Mouse (Mus musculus): ENCODE measurements around the gene Htr1f. TPM values are rescaled to one million over a fixed set of nuclear protein-coding genes. Genes with fewer than 3 reads are reported as not detected.

The Htr1f gene
- polyA plus RNA-seq, 1 experiment, result not detected

- 74% methylated on average over 1 of the region's 1 CpGs for WGBS
- no peak overlapping the region for H3K27ac ChIP-seq (ENCODE audit: insufficient read depth, low read length)
- TF ChIP-seq CTCF (IDR thresholded peaks at IDR 0.05; ENCODE audit: extremely low read depth, insufficient read depth, insufficient read length, insufficient replicate concordance) (no peak), POLR2A (IDR thresholded peaks at IDR 0.05; ENCODE audit: low read depth, low read length) (no peak)
- no peaks in the 10 kb centered on the region for H3K27me3 ChIP-seq (ENCODE audit: control insufficient read depth, insufficient read depth, low read length)
- H3K4me3 ChIP-seq (ENCODE audit: extremely low read depth, insufficient read depth, insufficient read length), result no peak overlapping the region
- H3K4me1 ChIP-seq (ENCODE audit: control insufficient read depth, insufficient read depth, insufficient read length), result no peaks in the 10 kb centered on the region
- DNase-seq (ENCODE audit: low read depth in 1 of 2, low spot score in 2 of 2), result no peak
- no peaks in the 10 kb centered on the region for H3K36me3 ChIP-seq (ENCODE audit: control insufficient read depth, insufficient read depth, low read length)
Measured at GRCm38 (mm10) chr16:65017566-65017965, 88.1 kb downstream of the Htr1f start.

- no peak for DNase-seq (ENCODE audit: low read depth in 1 of 2, low spot score in 2 of 2)
- no peaks in the 10 kb centered on the region for H3K27me3 ChIP-seq (ENCODE audit: control insufficient read depth, insufficient read depth, low read length)
- no peaks in the 10 kb centered on the region for H3K4me1 ChIP-seq (ENCODE audit: control insufficient read depth, insufficient read depth, insufficient read length)
- no peak overlapping the region for H3K4me3 ChIP-seq (ENCODE audit: extremely low read depth, insufficient read depth, insufficient read length)
- no peak overlapping the region for H3K27ac ChIP-seq (ENCODE audit: insufficient read depth, low read length)
- 81% methylated on average over 4 of the region's 4 CpGs for WGBS
- H3K36me3 ChIP-seq (ENCODE audit: control insufficient read depth, insufficient read depth, low read length), result no peaks in the 10 kb centered on the region
- TF ChIP-seq POLR2A (IDR thresholded peaks at IDR 0.05; ENCODE audit: low read depth, low read length) (no peak), CTCF (IDR thresholded peaks at IDR 0.05; ENCODE audit: extremely low read depth, insufficient read depth, insufficient read length, insufficient replicate concordance) (no peak)
Measured at GRCm38 (mm10) chr16:65015241-65015640, 90.4 kb downstream of the Htr1f start.

- Histone ChIP-seq H3K27me3 (ENCODE audit: control insufficient read depth, insufficient read depth, low read length) (no peaks in the 10 kb centered on the region), H3K4me1 (ENCODE audit: control insufficient read depth, insufficient read depth, insufficient read length) (no peaks in the 10 kb centered on the region), H3K36me3 (ENCODE audit: control insufficient read depth, insufficient read depth, low read length) (no peaks in the 10 kb centered on the region), H3K27ac (ENCODE audit: insufficient read depth, low read length) (no peak overlapping the region), H3K4me3 (ENCODE audit: extremely low read depth, insufficient read depth, insufficient read length) (no peak overlapping the region)
- no peak for TF ChIP-seq CTCF (IDR thresholded peaks at IDR 0.05; ENCODE audit: extremely low read depth, insufficient read depth, insufficient read length, insufficient replicate concordance)
- TF ChIP-seq POLR2A (IDR thresholded peaks at IDR 0.05; ENCODE audit: low read depth, low read length), result no peak
- 83% methylated on average over 6 of the region's 6 CpGs for WGBS
- no peak for DNase-seq (ENCODE audit: low read depth in 1 of 2, low spot score in 2 of 2)
Measured at GRCm38 (mm10) chr16:65001993-65002821, 103.4 kb downstream of the Htr1f start.

GRCm38 (mm10) chr16:64989279-64989800 lies 116.3 kb downstream of the Htr1f start:
- 87% methylated on average over 3 of the region's 3 CpGs for WGBS
- TF ChIP-seq POLR2A (IDR thresholded peaks at IDR 0.05; ENCODE audit: low read depth, low read length) (no peak), CTCF (IDR thresholded peaks at IDR 0.05; ENCODE audit: extremely low read depth, insufficient read depth, insufficient read length, insufficient replicate concordance) (no peak)

GRCm38 (mm10) chr16:64987564-64987963 lies 118.1 kb downstream of the Htr1f start:
- H3K4me1 ChIP-seq (ENCODE audit: control insufficient read depth, insufficient read depth, insufficient read length), result no peaks in the 10 kb centered on the region
- H3K4me3 ChIP-seq (ENCODE audit: extremely low read depth, insufficient read depth, insufficient read length), result no peak overlapping the region
- no peaks in the 10 kb centered on the region for H3K27me3 ChIP-seq (ENCODE audit: control insufficient read depth, insufficient read depth, low read length)
- WGBS, result 90% methylated on average over 6 of the region's 6 CpGs
- H3K36me3 ChIP-seq (ENCODE audit: control insufficient read depth, insufficient read depth, low read length), result no peaks in the 10 kb centered on the region
- no peak overlapping the region for H3K27ac ChIP-seq (ENCODE audit: insufficient read depth, low read length)
- no peak for TF ChIP-seq POLR2A (IDR thresholded peaks at IDR 0.05; ENCODE audit: low read depth, low read length)
- no peak for TF ChIP-seq CTCF (IDR thresholded peaks at IDR 0.05; ENCODE audit: extremely low read depth, insufficient read depth, insufficient read length, insufficient replicate concordance)
- no peak for DNase-seq (ENCODE audit: low read depth in 1 of 2, low spot score in 2 of 2)

More at GRCm38 (mm10) chr16:64989279-64989800, 116.3 kb downstream of the Htr1f start:
- no peaks in the 10 kb centered on the region for H3K36me3 ChIP-seq (ENCODE audit: control insufficient read depth, insufficient read depth, low read length)
- no peak for DNase-seq (ENCODE audit: low read depth in 1 of 2, low spot score in 2 of 2)
- H3K27me3 ChIP-seq (ENCODE audit: control insufficient read depth, insufficient read depth, low read length), result no peaks in the 10 kb centered on the region
- no peak overlapping the region for H3K4me3 ChIP-seq (ENCODE audit: extremely low read depth, insufficient read depth, insufficient read length)
- H3K4me1 ChIP-seq (ENCODE audit: control insufficient read depth, insufficient read depth, insufficient read length), result no peaks in the 10 kb centered on the region
- H3K27ac ChIP-seq (ENCODE audit: insufficient read depth, low read length), result no peak overlapping the region

GRCm38 (mm10) chr16:64987049-64987448 lies 118.6 kb downstream of the Htr1f start:
- WGBS, result 60% methylated on average over 2 of the region's 2 CpGs
- no peaks in the 10 kb centered on the region for H3K4me1 ChIP-seq (ENCODE audit: control insufficient read depth, insufficient read depth, insufficient read length)
- no peak overlapping the region for H3K27ac ChIP-seq (ENCODE audit: insufficient read depth, low read length)
- TF ChIP-seq POLR2A (IDR thresholded peaks at IDR 0.05; ENCODE audit: low read depth, low read length) (no peak), CTCF (IDR thresholded peaks at IDR 0.05; ENCODE audit: extremely low read depth, insufficient read depth, insufficient read length, insufficient replicate concordance) (no peak)
- no peak overlapping the region for H3K4me3 ChIP-seq (ENCODE audit: extremely low read depth, insufficient read depth, insufficient read length)
- no peak for DNase-seq (ENCODE audit: low read depth in 1 of 2, low spot score in 2 of 2)
- H3K27me3 ChIP-seq (ENCODE audit: control insufficient read depth, insufficient read depth, low read length), result no peaks in the 10 kb centered on the region
- H3K36me3 ChIP-seq (ENCODE audit: control insufficient read depth, insufficient read depth, low read length), result no peaks in the 10 kb centered on the region

- no peak overlapping the region for H3K4me3 ChIP-seq (ENCODE audit: extremely low read depth, insufficient read depth, insufficient read length)
- TF ChIP-seq CTCF (IDR thresholded peaks at IDR 0.05; ENCODE audit: extremely low read depth, insufficient read depth, insufficient read length, insufficient replicate concordance), result no peak
- TF ChIP-seq POLR2A (IDR thresholded peaks at IDR 0.05; ENCODE audit: low read depth, low read length), result no peak
- no peak overlapping the region for H3K27ac ChIP-seq (ENCODE audit: insufficient read depth, low read length)
- no peak for DNase-seq (ENCODE audit: low read depth in 1 of 2, low spot score in 2 of 2)
- no peaks in the 10 kb centered on the region for H3K4me1 ChIP-seq (ENCODE audit: control insufficient read depth, insufficient read depth, insufficient read length)
- H3K36me3 ChIP-seq (ENCODE audit: control insufficient read depth, insufficient read depth, low read length), result no peaks in the 10 kb centered on the region
- H3K27me3 ChIP-seq (ENCODE audit: control insufficient read depth, insufficient read depth, low read length), result no peaks in the 10 kb centered on the region
- 88% methylated on average over 5 of the region's 5 CpGs for WGBS
Measured at GRCm38 (mm10) chr16:64974636-64975035, 131.0 kb downstream of the Htr1f start.
